Mouse (Mus musculus) MEL (cell line): ENCODE data around the gene Slc6a21. TPM values are rescaled to one million over a fixed set of nuclear protein-coding genes. Genes with fewer than 3 reads are reported as not detected.

Experiments
- DNase-seq: peaks from one replicate; pipeline ENCODE4 v3.0.0; 2011; ENCODE audit warnings: low read depth, low spot score
- H3K27ac ChIP-seq: 2 replicates; pipeline ENCODE4 v1.5.1; 2012; ENCODE audit warnings: low read depth, mild to moderate bottlenecking, control low read depth, low read length, moderate library complexity; ENCODE audit not compliant: control insufficient read depth
- H3K27me3 ChIP-seq, 2 experiments: fragments of 150-350 bp in 1 of 2; sonication (generic) in 1 of 2; 2 replicates each; pipeline ENCODE4 v1.6.1; 2012; ENCODE audit warnings: low read length in 2 of 2, mild to moderate bottlenecking in 2 of 2, improper control_type of control experiment in 1 of 2, moderate library complexity in 1 of 2; ENCODE audit not compliant: insufficient read depth in 2 of 2, control insufficient read depth in 1 of 2
- H3K36me3 ChIP-seq, 2 experiments: 2 replicates each; pipeline ENCODE4 v1.6.1; 2012 to 2014; ENCODE audit warnings: low read length in 2 of 2, improper control_type of control experiment in 1 of 2, inconsistent platforms in 1 of 2, mild to moderate bottlenecking in 1 of 2; ENCODE audit not compliant: insufficient read depth in 2 of 2, control insufficient read depth in 1 of 2
- H3K4me1 ChIP-seq, 2 experiments: fragments of 150-350 bp in 1 of 2; sonication (generic) in 1 of 2; 2 replicates each; pipeline ENCODE4 v1.6.1; 2012; ENCODE audit warnings: low read length in 2 of 2, improper control_type of control experiment in 1 of 2, mild to moderate bottlenecking in 1 of 2; ENCODE audit not compliant: insufficient read depth in 2 of 2, control insufficient read depth in 1 of 2
- H3K4me3 ChIP-seq, 2 experiments: fragments of 150-350 bp in 1 of 2; sonication (generic) in 1 of 2; 2 replicates each; pipeline ENCODE4 v1.5.1; 2012; ENCODE audit warnings: low read depth in 2 of 2, low read length in 2 of 2, mild to moderate bottlenecking in 2 of 2, moderate library complexity in 2 of 2, control low read depth in 1 of 2, improper control_type of control experiment in 1 of 2; ENCODE audit not compliant: control insufficient read depth in 1 of 2, insufficient read depth in 1 of 2
- H3K79me2 ChIP-seq: 2 replicates; pipeline ENCODE4 v1.6.1; 2012; ENCODE audit warnings: mild to moderate bottlenecking, low read length, moderate library complexity; ENCODE audit not compliant: control insufficient read depth, poor library complexity, insufficient read depth
- H3K9ac ChIP-seq: 2 replicates; pipeline ENCODE4 v1.6.1; 2012; ENCODE audit warnings: low read depth, mild to moderate bottlenecking, control low read depth, low read length, moderate library complexity; ENCODE audit not compliant: control insufficient read depth, poor library complexity, severe bottlenecking
- H3K9me3 ChIP-seq: fragments of 150-350 bp; sonication (generic); replicated peaks from 2 replicates; pipeline ENCODE4 v1.6.1; 2012; ENCODE audit warnings: mild to moderate bottlenecking, low read length, improper control_type of control experiment, moderate library complexity; ENCODE audit not compliant: insufficient read depth
- BHLHE40 ChIP-seq: IDR thresholded peaks from 2 replicates; pipeline ENCODE4 v1.6.1; 2012; ENCODE audit warnings: low read depth, mild to moderate bottlenecking, inconsistent platforms, low read length, improper control_type of control experiment, borderline replicate concordance
- CHD1 ChIP-seq: IDR thresholded peaks from 2 replicates; pipeline ENCODE4 v1.6.1; 2012; ENCODE audit warnings: low read depth, mild to moderate bottlenecking, inconsistent platforms, low read length, improper control_type of control experiment
- CHD2 ChIP-seq: IDR thresholded peaks from 2 replicates; pipeline ENCODE4 v1.6.1; 2011; ENCODE audit warnings: low read length, improper control_type of control experiment
- EP300 ChIP-seq, 2 experiments: IDR thresholded peaks; 2 replicates each; pipeline ENCODE4 v1.6.1; 2011; ENCODE audit warnings: improper control_type of control experiment in 2 of 2, low read length in 2 of 2, low read depth in 1 of 2, mild to moderate bottlenecking in 1 of 2
- HCFC1 ChIP-seq: IDR thresholded peaks from 2 replicates; pipeline ENCODE4 v1.6.1; 2012; ENCODE audit warnings: low read depth, mild to moderate bottlenecking, inconsistent platforms, low read length, improper control_type of control experiment, moderate library complexity
- JUND ChIP-seq: IDR thresholded peaks from 2 replicates; pipeline ENCODE4 v1.6.1; 2011; ENCODE audit warnings: low read depth, mild to moderate bottlenecking, improper control_type of control experiment, low read length
- KAT2A ChIP-seq: conservative IDR thresholded peaks from 2 replicates; pipeline ENCODE4 v1.6.1; 2012; ENCODE audit warnings: low read depth, low read length, improper control_type of control experiment, inconsistent platforms
- MAFK ChIP-seq: IDR thresholded peaks from 2 replicates; pipeline ENCODE4 v1.6.1; 2011; ENCODE audit warnings: low read depth, mild to moderate bottlenecking, low read length, improper control_type of control experiment, borderline replicate concordance
- MAX ChIP-seq: IDR thresholded peaks from 2 replicates; pipeline ENCODE4 v1.6.1; 2011; ENCODE audit warnings: low read length, improper control_type of control experiment
- MAZ ChIP-seq: IDR thresholded peaks from 2 replicates; pipeline ENCODE4 v1.6.1; 2012; ENCODE audit warnings: low read depth, mild to moderate bottlenecking, inconsistent platforms, low read length, improper control_type of control experiment
- MXI1 ChIP-seq: IDR thresholded peaks from 2 replicates; pipeline ENCODE4 v1.6.1; 2011; ENCODE audit warnings: mild to moderate bottlenecking, low read depth, low read length, improper control_type of control experiment
- MYB ChIP-seq: IDR thresholded peaks from 2 replicates; pipeline ENCODE4 v1.6.1; 2011; ENCODE audit warnings: mild to moderate bottlenecking, low read depth, low read length, improper control_type of control experiment
- MYC ChIP-seq: IDR thresholded peaks from 2 replicates; pipeline ENCODE4 v1.6.1; 2011; ENCODE audit warnings: low read depth, mild to moderate bottlenecking, low read length, improper control_type of control experiment, moderate library complexity
- NELFE ChIP-seq: IDR thresholded peaks from 2 replicates; pipeline ENCODE4 v1.6.1; 2011; ENCODE audit warnings: low read depth, low read length, improper control_type of control experiment
- NRF1 ChIP-seq: IDR thresholded peaks from 2 replicates; pipeline ENCODE4 v1.6.1; 2014; ENCODE audit warnings: low read depth, mild to moderate bottlenecking, inconsistent platforms, low read length, improper control_type of control experiment, moderate library complexity; ENCODE audit not compliant: poor library complexity, insufficient read depth, severe bottlenecking
- POLR2A ChIP-seq, 2 experiments: IDR thresholded peaks; 2 replicates each; pipeline ENCODE4 v1.6.1; 2011 to 2012; ENCODE audit warnings: low read length in 2 of 2, mild to moderate bottlenecking in 2 of 2, control low read depth in 1 of 2, improper control_type of control experiment in 1 of 2, low read depth in 1 of 2, moderate library complexity in 1 of 2; ENCODE audit not compliant: control insufficient read depth in 1 of 2, insufficient read depth in 1 of 2, poor library complexity in 1 of 2
- POLR2AphosphoS5 ChIP-seq: IDR thresholded peaks from 2 replicates; pipeline ENCODE4 v1.6.1; 2012; ENCODE audit warnings: low read depth, borderline replicate concordance, mild to moderate bottlenecking, inconsistent platforms, low read length, moderate library complexity, mixed read lengths
- RAD21 ChIP-seq: IDR thresholded peaks from 2 replicates; pipeline ENCODE4 v1.6.1; 2011; ENCODE audit warnings: mild to moderate bottlenecking, low read depth, low read length, improper control_type of control experiment
- RCOR1 ChIP-seq: IDR thresholded peaks from 2 replicates; pipeline ENCODE4 v1.6.1; 2012; ENCODE audit warnings: low read depth, mild to moderate bottlenecking, inconsistent platforms, low read length, improper control_type of control experiment
- SMC3 ChIP-seq: IDR thresholded peaks from 2 replicates; pipeline ENCODE4 v1.6.1; 2011; ENCODE audit warnings: low read depth, low read length, improper control_type of control experiment
- TAL1 ChIP-seq: IDR thresholded peaks from 2 replicates; pipeline ENCODE4 v1.6.1; 2012; ENCODE audit warnings: mild to moderate bottlenecking, inconsistent platforms, low read length, moderate library complexity, mixed read lengths
- UBTF ChIP-seq: IDR thresholded peaks from 2 replicates; pipeline ENCODE4 v1.6.1; 2012; ENCODE audit warnings: low read depth, mild to moderate bottlenecking, inconsistent platforms, low read length, improper control_type of control experiment, moderate library complexity, borderline replicate concordance; ENCODE audit not compliant: insufficient read depth
- ZNF384 ChIP-seq: IDR thresholded peaks from 2 replicates; pipeline ENCODE4 v1.6.1; 2012; ENCODE audit warnings: low read depth, mild to moderate bottlenecking, inconsistent platforms, low read length, improper control_type of control experiment
- polyA plus RNA-seq, 2 experiments: library from polyadenylated mRNA; stranded (reverse) in 1 of 2; unstranded in 1 of 2; fragments of >175 nt in 1 of 2; fragments of >200 nt in 1 of 2; gene quantifications; 2 replicates each; pipeline versions ENCODE4 v1.2.1 to v1.2.4; 2012; ENCODE audit warnings: low replicate concordance in 2 of 2, low read depth in 1 of 2; ENCODE audit not compliant: insufficient read length in 2 of 2, insufficient read depth in 1 of 2, missing spikeins in 1 of 2
- total RNA-seq: library from RNA; depleted of rRNA; stranded (reverse); fragments of 300-350 nt; gene quantifications from 2 replicates; pipeline ENCODE4 v1.2.3, GENCODE M21; 2012

Gene Slc6a21
- total and polyA plus RNA-seq, 3 experiments, result not detected

DNA sequence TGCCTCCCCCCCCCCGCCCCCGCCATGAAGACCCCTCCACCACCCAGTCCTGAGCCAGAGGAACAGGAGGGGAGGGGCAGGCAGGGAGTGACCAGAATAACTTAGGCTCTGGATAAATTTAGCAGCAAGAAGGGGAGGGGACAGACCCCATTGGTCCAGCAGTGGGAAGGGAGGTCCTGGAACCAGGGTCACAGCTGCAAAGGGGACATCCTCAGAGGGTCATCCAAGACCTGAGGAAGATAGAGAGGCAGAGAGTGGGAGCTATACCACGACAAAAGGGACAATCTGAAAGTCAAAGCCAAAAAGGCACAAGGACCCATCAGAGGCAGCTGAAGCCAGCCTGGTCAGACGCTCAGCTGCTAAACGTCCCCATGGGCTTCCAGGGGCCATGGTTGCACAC is 57.7 kb downstream of the Slc6a21 start, which contains the start of gene Hrc:
Gene Hrc, plus strand, starts transcription at position 235 of the 400 bp plus-strand sequence.
- DNase-seq, result no peak
- H3K9ac ChIP-seq, result no peak within 1 kb of the TSS
- H3K4me1 ChIP-seq, result peaks cover 6 to 16% of the 10 kb centered on the region in 2 experiments
- H3K9me3 ChIP-seq, result no peaks in the 10 kb centered on the region
- no peak within 1 kb of the TSS for H3K27ac ChIP-seq
- H3K79me2 ChIP-seq, result peaks cover 1% of the 10 kb centered on the region; the same call in 1 of the 2 replicates
- no peaks in the 10 kb centered on the region for H3K27me3 ChIP-seq
- no peak within 1 kb of the TSS for H3K4me3 ChIP-seq
- 0 out of 4 replicates have a peak, but pooled peaks cover 0 to 5% of the 10 kb centered on the region in 2 experiments for H3K36me3 ChIP-seq
- TF ChIP-seq NELFE, result no peak
- TF ChIP-seq CHD2, result no peak
- no peak for TF ChIP-seq EP300 (IDR thresholded peaks at IDR 0.05; ENCODE audit: low read depth in 1 of 2, low read length in 2 of 2)
- TF ChIP-seq CHD1, result no peak
- TF ChIP-seq TAL1, result no peak
- no peak for TF ChIP-seq MXI1
- TF ChIP-seq NRF1, result no peak
- TF ChIP-seq POLR2AphosphoS5, result no peak
- no peak for TF ChIP-seq MYB
- no peak for TF ChIP-seq KAT2A
- no peak for TF ChIP-seq SMC3
- no peak for TF ChIP-seq HCFC1
- no peak for TF ChIP-seq UBTF
- TF ChIP-seq RCOR1, result no peak
- TF ChIP-seq MAX, result no peak
- no peak for TF ChIP-seq MAFK

DNA sequence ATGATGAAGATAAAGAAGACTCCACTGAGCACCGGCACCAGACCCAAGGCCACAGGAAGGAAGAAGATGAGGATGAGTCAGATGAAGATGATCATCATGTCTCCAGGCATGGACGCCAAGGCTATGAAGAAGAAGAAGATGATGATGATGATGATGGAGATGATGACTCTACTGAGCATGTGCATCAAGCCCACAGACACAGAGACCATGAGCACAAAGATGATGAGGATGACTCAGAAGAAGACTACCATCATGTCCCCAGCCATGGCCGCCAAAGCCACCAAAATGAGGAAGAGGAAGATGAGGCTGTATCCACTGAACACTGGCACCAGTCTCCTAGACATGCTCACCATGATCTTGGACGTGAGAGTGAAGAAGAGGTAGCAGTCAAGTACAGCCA is 59.0 kb downstream of the Slc6a21 start:
- no peak for TF ChIP-seq UBTF
- TF ChIP-seq ZNF384, result no peak
- no peak for TF ChIP-seq MXI1
- no peak for TF ChIP-seq POLR2A (IDR thresholded peaks at IDR 0.05; ENCODE audit: control insufficient read depth in 1 of 2, insufficient read depth in 1 of 2, low read depth in 1 of 2, low read length in 2 of 2, poor library complexity in 1 of 2)
- TF ChIP-seq BHLHE40, result no peak
- TF ChIP-seq EP300 (IDR thresholded peaks at IDR 0.05; ENCODE audit: low read depth in 1 of 2, low read length in 2 of 2), result no peak
- no peak for TF ChIP-seq JUND
- no peak for TF ChIP-seq KAT2A
- TF ChIP-seq MAZ, result no peak
- no peak for TF ChIP-seq RAD21
- no peak for TF ChIP-seq MYC
- Histone ChIP-seq H3K79me2 (peaks cover 1% of the 10 kb centered on the region; the same call in 1 of the 2 replicates), H3K4me3 (no peak overlapping the region), H3K9me3 (no peaks in the 10 kb centered on the region), H3K4me1 (peaks cover 6 to 26% of the 10 kb centered on the region in 2 experiments), H3K9ac (no peak overlapping the region), H3K27me3 (no peaks in the 10 kb centered on the region), H3K36me3 (peaks cover 0 to 5% of the 10 kb centered on the region in 2 experiments; a peak in 1 of 4 replicates), H3K27ac (no peak overlapping the region)
- peak; percentile 25 for DNase-seq
